Mouse (Mus musculus) right cerebral cortex, adult 2 months (tissue): ENCODE results near the gene Cytip.

Experiments
- DNase-seq, 2 experiments: peaks; one replicate each; pipeline ENCODE4 v3.0.0; 2021 to 2022; ENCODE audit warnings: low spot score in 2 of 2

Cytip gene

DNA sequence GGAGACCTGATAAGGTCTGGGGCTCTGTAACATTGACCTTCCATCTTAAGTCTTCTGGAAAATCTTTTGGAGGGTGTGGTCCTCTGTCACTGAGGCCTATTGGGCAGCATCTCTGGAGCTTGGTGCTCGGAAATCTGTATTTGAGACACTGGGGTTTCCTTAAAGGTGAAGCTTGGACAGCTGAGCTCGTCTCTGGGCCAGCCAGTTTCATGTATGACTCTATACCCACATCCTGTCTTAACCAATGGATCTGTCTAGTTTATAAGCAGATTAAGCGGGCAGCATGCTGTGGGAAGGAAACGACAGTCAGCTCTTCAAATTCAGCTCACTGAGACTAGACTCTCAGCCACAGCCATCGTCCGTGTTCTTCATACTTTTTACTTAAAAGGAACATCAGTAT, 88.3 kb downstream of the Cytip start:
- DNase-seq, result no peak

DNA sequence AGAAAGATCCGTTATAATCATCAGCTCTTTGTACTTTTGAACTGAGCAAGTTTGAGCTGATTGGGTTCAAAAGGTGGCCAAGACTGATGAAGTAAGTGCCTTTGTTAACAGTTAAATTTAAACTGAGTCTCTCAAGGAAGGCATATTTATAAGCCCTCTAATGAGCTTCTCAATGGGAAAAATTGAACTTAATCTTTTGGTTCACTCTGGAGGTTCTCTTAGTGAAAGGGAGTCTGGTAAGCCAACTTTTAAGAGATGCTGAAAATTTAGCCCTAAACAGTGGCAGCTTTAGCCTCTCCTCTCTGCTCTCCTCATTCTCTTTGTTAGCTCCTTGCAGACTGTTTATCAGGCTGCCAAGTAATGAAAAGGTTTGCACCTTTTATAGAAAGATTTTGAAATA, 100.5 kb downstream of the Cytip start:
- DNase-seq, result no peak

DNA sequence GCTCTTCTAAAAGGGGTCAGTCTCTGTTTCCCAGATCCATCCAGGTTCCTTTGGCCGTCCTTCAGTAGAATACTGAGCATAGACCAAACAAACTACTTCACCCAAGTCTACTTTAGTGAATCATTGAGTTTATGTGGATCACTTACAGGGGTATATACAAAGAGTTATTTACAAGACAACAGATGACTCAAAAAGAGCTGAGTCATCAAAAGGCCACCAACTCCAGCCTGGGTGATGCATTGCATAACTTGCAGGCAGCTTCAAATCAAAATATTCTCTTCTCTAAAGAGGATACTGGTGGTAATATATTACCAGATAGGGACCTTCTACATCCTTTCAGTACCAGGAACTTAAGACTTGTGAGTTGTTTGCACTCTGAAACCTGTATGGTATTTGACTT, 108.9 kb downstream of the Cytip start:
- no peak for DNase-seq

GRCm38 (mm10) chr2:58079849-58080248, 115.5 kb downstream of the Cytip start:
- DNase-seq, result no peak
